Mouse (Mus musculus): ENCODE results near the gene Rbms2. TPM values are rescaled to one million over a fixed set of nuclear protein-coding genes. Genes with fewer than 3 reads are reported as not detected.

Gene Rbms2
- polyA plus RNA-seq, 2 experiments = 33.8 to 113 TPM

GRCm38 (mm10) chr10:128110103-128110761 lies 69.9 kb downstream of the Rbms2 start:
- 89% methylated on average over 4 of the region's 4 CpGs for WGBS
- H3K27ac ChIP-seq (replicated peaks; ENCODE audit: low read depth, low read length) = no peak overlapping the region
- peaks cover 62% of the 10 kb centered on the region for H3K36me3 ChIP-seq (ENCODE audit: control insufficient read depth, insufficient read depth, low read length)
- no peak overlapping the region for H3K4me3 ChIP-seq (replicated peaks; ENCODE audit: low read length)
- no peak overlapping the region for H3K9ac ChIP-seq (ENCODE audit: low read depth, low read length, severe bottlenecking)
- no peak overlapping the region for H3K4me2 ChIP-seq (replicated peaks; ENCODE audit: low read depth, low read length, severe bottlenecking)
- H3K4me1 ChIP-seq (ENCODE audit: control insufficient read depth, insufficient read depth, low read length) = no peaks in the 10 kb centered on the region
- ATAC-seq (ENCODE audit: low FRiP score, low read depth) (no peak), DNase-seq (ENCODE audit: low spot score) (no peak)
- no peak for TF ChIP-seq POLR2A (IDR thresholded peaks at IDR 0.05; ENCODE audit: borderline replicate concordance, extremely low read depth, insufficient read depth, insufficient read length)
- no peaks in the 10 kb centered on the region for H3K9me3 ChIP-seq (ENCODE audit: control insufficient read depth, low read length)
- H3K27me3 ChIP-seq (ENCODE audit: control insufficient read depth, insufficient read depth, low read length) = no peaks in the 10 kb centered on the region

- H3K9ac ChIP-seq (ENCODE audit: low read depth, low read length, severe bottlenecking) = peak overlapping the region; percentile 84
- no peaks in the 10 kb centered on the region for H3K9me3 ChIP-seq (ENCODE audit: control insufficient read depth, low read length)
- H3K4me2 ChIP-seq (replicated peaks; ENCODE audit: low read depth, low read length, severe bottlenecking) = peak overlapping the region; percentile 69
- H3K27ac ChIP-seq (replicated peaks; ENCODE audit: low read depth, low read length) = peak overlapping the region; percentile 63
- H3K27me3 ChIP-seq (ENCODE audit: control insufficient read depth, insufficient read depth, low read length) = no peaks in the 10 kb centered on the region
- peak overlapping the region; percentile 100 for H3K4me3 ChIP-seq (replicated peaks; ENCODE audit: low read length)
- DNase-seq (ENCODE audit: low spot score) (no peak), ATAC-seq (ENCODE audit: low FRiP score, low read depth) (no peak)
- no peak for TF ChIP-seq POLR2A (IDR thresholded peaks at IDR 0.05; ENCODE audit: borderline replicate concordance, extremely low read depth, insufficient read depth, insufficient read length)
- peaks cover 4% of the 10 kb centered on the region; the same call in 1 of the 2 replicates for H3K36me3 ChIP-seq (ENCODE audit: control insufficient read depth, insufficient read depth, low read length)
- 5% methylated on average over 13 of the region's 13 CpGs for WGBS
- H3K4me1 ChIP-seq (ENCODE audit: control insufficient read depth, insufficient read depth, low read length) = peaks cover 20% of the 10 kb centered on the region
Measured at GRCm38 (mm10) chr10:128097587-128097971, 82.5 kb downstream of the Rbms2 start.

- peak overlapping the region; percentile 100 for H3K4me3 ChIP-seq (replicated peaks; ENCODE audit: low read length)
- DNase-seq (ENCODE audit: low spot score) (peak; percentile 92), ATAC-seq (ENCODE audit: low FRiP score, low read depth) (peak; percentile 81)
- peaks cover 23% of the 10 kb centered on the region for H3K4me1 ChIP-seq (ENCODE audit: control insufficient read depth, insufficient read depth, low read length)
- no peaks in the 10 kb centered on the region for H3K9me3 ChIP-seq (ENCODE audit: control insufficient read depth, low read length)
- peaks cover 4% of the 10 kb centered on the region; the same call in 1 of the 2 replicates for H3K36me3 ChIP-seq (ENCODE audit: control insufficient read depth, insufficient read depth, low read length)
- H3K9ac ChIP-seq (ENCODE audit: low read depth, low read length, severe bottlenecking) = peak overlapping the region; percentile 84
- peak overlapping the region; percentile 69 for H3K4me2 ChIP-seq (replicated peaks; ENCODE audit: low read depth, low read length, severe bottlenecking)
- peak overlapping the region; percentile 63 for H3K27ac ChIP-seq (replicated peaks; ENCODE audit: low read depth, low read length)
- no peaks in the 10 kb centered on the region for H3K27me3 ChIP-seq (ENCODE audit: control insufficient read depth, insufficient read depth, low read length)
- WGBS = under 1% methylated on average over 58 of the region's 86 CpGs
- TF ChIP-seq POLR2A (IDR thresholded peaks at IDR 0.05; ENCODE audit: borderline replicate concordance, extremely low read depth, insufficient read depth, insufficient read length) = no peak
Measured at GRCm38 (mm10) chr10:128096693-128097586, 83.2 kb downstream of the Rbms2 start.

- ATAC-seq (ENCODE audit: low FRiP score, low read depth) = no peak
- H3K9me3 ChIP-seq (ENCODE audit: control insufficient read depth, low read length) = no peaks in the 10 kb centered on the region
- H3K9ac ChIP-seq (ENCODE audit: low read depth, low read length, severe bottlenecking) = no peak overlapping the region
- DNase-seq (ENCODE audit: low spot score) = no peak
- peaks cover 4% of the 10 kb centered on the region; the same call in 1 of the 2 replicates for H3K36me3 ChIP-seq (ENCODE audit: control insufficient read depth, insufficient read depth, low read length)
- no peak for TF ChIP-seq POLR2A (IDR thresholded peaks at IDR 0.05; ENCODE audit: borderline replicate concordance, extremely low read depth, insufficient read depth, insufficient read length)
- H3K27me3 ChIP-seq (ENCODE audit: control insufficient read depth, insufficient read depth, low read length) = no peaks in the 10 kb centered on the region
- peak overlapping the region; percentile 100 for H3K4me3 ChIP-seq (replicated peaks; ENCODE audit: low read length)
- H3K4me1 ChIP-seq (ENCODE audit: control insufficient read depth, insufficient read depth, low read length) = peaks cover 29% of the 10 kb centered on the region
- peak overlapping the region; percentile 69; the same call in 1 of the 2 replicates for H3K4me2 ChIP-seq (replicated peaks; ENCODE audit: low read depth, low read length, severe bottlenecking)
- 10% methylated on average over 4 of the region's 4 CpGs for WGBS
- no peak overlapping the region for H3K27ac ChIP-seq (replicated peaks; ENCODE audit: low read depth, low read length)
Measured at GRCm38 (mm10) chr10:128096313-128096692, 83.8 kb downstream of the Rbms2 start.

GRCm38 (mm10) chr10:128095003-128095636 lies 85.0 kb downstream of the Rbms2 start:
- WGBS = 31% methylated on average over 9 of the region's 9 CpGs
- no peak for ATAC-seq (ENCODE audit: low FRiP score, low read depth)
- Histone ChIP-seq H3K36me3 (ENCODE audit: control insufficient read depth, insufficient read depth, low read length) (peaks cover 8% of the 10 kb centered on the region; the same call in 1 of the 2 replicates), H3K4me1 (ENCODE audit: control insufficient read depth, insufficient read depth, low read length) (peaks cover 32% of the 10 kb centered on the region), H3K4me2 (replicated peaks; ENCODE audit: low read depth, low read length, severe bottlenecking) (peak overlapping the region; percentile 92), H3K27ac (replicated peaks; ENCODE audit: low read depth, low read length) (no peak overlapping the region), H3K4me3 (replicated peaks; ENCODE audit: low read length) (no peak overlapping the region), H3K9ac (ENCODE audit: low read depth, low read length, severe bottlenecking) (no peak overlapping the region), H3K9me3 (ENCODE audit: control insufficient read depth, low read length) (no peaks in the 10 kb centered on the region), H3K27me3 (ENCODE audit: control insufficient read depth, insufficient read depth, low read length) (no peaks in the 10 kb centered on the region)
- no peak for DNase-seq (ENCODE audit: low spot score)
- TF ChIP-seq POLR2A (IDR thresholded peaks at IDR 0.05; ENCODE audit: borderline replicate concordance, extremely low read depth, insufficient read depth, insufficient read length) = no peak
